Mouse (Mus musculus): Measurements from ENCODE around the gene Slc25a27.

Gene Slc25a27

DNA sequence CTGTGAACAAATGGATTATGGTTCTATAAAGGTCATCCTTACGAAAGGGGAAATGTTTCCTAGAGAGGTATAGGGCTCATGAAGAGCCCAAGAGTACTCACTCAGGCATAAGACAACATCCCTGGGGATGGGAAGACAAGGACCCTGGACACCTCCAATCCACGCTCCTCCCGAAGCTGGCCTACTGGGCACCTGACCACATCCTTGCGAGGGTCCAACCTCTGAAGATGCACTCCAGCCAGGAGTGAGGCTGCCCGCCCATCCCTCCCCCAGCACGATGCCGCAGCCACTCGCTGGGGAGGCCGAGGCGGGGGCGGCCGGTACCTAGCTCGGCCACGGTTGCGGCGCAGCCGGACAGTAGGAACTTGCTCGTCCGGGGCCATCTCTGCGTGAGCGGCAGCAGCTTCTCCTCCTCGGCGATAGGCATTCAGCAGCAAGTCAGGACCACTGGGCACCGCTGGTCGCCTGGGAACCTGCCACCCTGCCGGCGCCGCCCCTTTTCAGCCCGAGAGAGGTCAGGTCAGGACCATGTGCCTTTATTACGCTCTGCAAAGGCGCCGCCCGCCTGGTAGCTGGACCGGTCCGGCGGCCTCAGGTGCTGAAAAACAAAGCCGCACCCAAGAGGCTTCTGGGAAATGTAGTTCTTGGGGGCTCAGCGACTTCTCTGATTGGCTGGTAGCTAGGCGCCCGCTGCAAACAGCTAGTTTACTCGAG is at the start of gene Slc25a27:
Slc25a27 (minus strand) TSS at position 639 of the 714 bp plus-strand sequence.
- DNase-seq (ENCODE audit: low read depth): peak; percentile 73

DNA sequence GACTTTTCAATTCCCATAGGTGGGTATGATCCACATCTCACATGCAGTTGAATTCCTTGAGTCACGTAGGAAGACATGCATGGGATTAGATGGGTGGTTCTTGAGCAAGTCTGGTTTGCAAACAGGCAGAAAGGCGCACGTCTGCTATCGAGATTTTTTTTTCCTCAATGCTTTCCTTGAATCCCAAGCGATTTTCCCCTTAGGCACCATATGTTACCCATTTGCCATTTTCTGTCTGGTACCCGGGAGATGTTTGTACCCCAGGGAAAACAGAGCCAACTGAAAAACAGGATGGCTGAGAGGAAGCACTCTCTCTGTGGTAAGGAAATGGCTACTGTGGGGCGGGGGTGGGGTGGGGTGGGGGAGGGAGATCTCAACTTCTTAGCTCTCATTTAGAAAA is 49.6 kb upstream of the Slc25a27 start:
- DNase-seq (ENCODE audit: low read depth): no peak

DNA sequence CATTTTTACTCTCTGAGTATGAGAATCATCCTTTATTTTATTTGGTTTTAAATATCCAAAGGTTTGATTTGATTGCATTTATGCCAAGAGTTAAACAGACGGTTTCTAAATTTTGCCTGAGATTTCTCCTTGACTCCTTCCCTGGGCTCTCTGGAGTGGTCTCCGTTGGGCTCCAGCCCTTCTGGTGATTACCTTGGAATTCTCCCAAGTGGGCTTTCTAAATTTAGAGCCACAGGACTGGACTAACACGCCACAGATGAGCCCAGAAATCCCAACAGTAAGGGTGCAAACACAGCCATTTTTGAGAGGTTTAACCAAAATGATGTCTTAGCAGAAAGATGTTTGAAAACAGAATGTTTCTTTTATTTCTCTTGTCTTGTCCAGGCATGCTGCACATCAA is 47.2 kb upstream of the Slc25a27 start:
- no peak for DNase-seq (ENCODE audit: low read depth)

DNA sequence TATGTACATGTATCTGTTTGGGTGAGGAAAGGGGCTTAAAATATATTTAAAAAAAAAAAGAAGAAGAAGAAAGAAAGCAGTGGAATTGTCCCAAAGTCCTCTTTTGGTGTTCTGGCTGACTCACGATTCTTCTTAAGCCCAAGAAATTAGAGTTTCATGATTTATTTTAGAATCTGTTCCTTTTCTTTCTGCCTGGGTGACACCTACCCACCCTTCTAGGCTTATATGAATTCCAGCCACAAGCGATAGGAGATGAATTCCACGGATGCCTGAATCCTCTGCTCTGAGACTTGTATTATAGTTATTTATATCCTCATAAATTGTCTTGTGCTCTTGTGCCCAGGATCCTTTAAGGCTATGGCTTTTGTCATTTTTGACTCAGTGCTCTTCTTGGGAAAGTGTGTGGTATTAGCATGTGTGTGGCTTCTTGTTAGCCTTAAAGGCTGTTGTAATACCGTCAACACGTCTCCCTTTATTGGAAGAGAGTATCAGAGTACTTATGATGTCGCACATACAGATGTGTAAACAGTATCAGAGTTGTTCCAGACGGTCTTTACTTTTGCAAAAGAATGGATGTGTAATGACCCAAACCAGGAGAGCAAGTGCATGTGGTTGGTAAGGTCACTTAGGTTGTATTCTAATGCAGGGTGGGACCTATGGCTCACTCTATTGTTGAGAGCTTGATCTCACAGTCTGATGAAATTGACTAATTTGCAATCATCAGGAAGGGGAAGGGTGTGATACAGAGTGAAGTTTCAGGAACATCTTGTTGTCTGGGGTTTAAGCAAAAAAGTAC is 44.7 kb upstream of the Slc25a27 start:
- no peak for DNase-seq (ENCODE audit: low read depth)

DNA sequence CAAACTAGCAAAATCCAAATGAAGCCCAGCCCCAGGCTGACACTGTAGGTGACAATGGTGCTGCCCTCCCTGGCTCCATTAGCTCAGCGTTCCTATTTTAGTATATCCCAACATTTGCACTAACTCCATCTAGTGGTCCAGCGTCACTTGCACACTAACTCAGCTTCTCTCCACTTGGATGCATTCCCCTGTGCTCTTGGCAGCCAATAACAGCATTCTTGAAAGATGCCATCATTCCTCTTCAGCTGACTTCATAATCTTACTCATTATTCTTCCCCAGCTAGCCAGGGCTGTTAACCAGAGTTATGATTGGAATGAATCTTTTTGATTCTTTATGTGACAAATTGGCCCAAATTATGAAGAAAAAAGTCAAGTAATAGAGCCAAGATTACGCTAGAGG is 40.2 kb upstream of the Slc25a27 start:
- no peak for DNase-seq (ENCODE audit: low read depth)

DNA sequence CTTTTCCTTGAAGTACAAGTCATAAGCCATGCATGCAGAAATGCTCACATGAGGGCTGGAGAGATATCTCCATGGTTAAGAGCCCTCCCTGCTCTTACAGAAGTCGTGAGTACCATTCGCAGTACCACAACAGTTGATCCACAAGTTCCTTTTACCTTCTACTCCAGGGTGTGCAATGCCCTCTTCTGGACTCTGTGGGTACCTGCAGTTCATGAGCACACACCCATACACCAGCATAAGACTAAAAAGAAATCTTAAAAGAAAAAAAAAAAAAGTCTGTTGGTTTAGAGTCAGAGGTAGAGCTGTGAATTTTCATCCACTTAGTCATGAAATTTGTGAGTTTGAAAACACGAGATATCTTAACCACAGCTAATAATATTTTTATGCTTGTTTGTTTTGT is 39.7 kb upstream of the Slc25a27 start:
- DNase-seq (ENCODE audit: low read depth): no peak

DNA sequence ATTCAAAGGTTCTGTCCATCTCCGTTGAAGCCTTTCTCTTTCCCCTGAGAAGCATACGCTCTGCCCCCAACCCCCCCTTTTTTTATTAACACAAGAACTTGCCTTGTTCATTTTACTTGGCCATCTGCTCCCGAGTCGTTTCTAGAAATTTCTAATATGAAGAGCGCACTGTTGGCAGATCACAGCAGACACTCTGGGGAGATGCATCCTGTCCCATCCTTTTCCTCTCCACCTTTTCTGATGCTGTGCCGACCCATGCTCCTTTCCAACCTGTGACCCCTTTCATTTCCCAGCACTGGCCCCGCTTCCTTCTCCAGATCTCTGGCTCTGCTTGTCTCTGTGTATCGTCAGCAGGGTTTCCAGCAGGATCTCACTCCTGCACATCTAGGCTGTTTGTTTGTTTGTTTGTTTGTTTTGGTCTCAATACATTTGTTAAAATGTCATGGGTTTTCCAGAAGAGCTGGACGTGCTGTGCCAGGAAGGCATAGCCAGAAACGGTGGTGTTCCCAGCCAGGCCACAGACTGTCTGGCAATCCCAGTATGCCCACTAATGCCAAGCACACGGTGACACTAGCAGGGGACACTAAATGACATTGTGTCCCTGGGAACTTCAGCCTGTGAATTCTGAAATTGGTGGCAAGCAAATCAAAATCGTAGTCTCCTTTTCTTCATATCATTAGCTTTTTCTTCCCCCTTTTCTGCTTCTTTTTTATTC is 37.4 kb upstream of the Slc25a27 start:
- no peak for DNase-seq (ENCODE audit: low read depth)

DNA sequence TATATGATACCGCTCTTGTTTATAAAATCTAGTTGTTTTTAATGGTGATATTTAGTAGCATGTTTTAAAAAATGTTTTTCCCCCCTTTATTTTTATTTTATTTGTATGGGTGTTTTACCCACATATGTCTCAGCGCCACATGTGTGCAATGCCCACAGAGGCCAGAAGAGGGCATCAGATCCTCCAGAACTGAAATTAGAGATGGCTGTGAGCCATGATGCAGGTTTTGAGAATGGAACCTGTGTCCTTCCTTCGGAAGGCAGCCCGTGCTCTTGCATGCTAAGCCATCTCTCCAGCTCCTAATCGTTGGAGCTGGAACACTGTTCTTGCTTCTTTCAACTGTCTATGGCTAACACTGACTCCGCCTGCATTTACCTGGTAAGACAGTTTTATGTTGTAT is 34.0 kb upstream of the Slc25a27 start:
- peak; percentile 13 for DNase-seq (ENCODE audit: low read depth)

GRCm38 (mm10) chr17:43698997-43699649 is 32.1 kb upstream of the Slc25a27 start:
- peak; percentile 43 for DNase-seq (ENCODE audit: low read depth)

DNA sequence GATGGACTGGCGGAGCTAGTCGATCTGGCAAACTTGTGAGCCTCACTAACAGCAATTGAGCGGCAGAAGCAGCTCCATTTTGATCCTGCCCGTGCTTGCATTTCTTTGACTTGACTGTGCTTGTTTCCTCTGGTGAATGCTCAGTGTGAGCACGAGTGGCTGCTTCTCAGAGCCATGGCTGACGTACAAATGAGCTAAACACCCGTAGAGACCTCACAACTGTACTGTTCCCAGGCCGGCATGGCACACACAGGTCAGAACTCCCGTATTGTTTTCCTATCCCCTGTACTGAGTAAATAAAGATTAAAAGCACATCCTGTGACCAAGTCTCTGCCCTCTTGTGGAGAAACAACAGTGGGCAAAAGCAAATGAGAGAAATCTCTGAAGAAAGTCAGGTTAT is 22.6 kb upstream of the Slc25a27 start:
- DNase-seq (ENCODE audit: low read depth): no peak

- DNase-seq (ENCODE audit: low read depth): no peak
Observed at GRCm38 (mm10) chr17:43684638-43685037, 17.6 kb upstream of the Slc25a27 start.

GRCm38 (mm10) chr17:43684086-43684485 is 17.1 kb upstream of the Slc25a27 start:
- no peak for DNase-seq (ENCODE audit: low read depth)

- no peak for DNase-seq (ENCODE audit: low read depth)
Observed at GRCm38 (mm10) chr17:43677317-43677716, 10.3 kb upstream of the Slc25a27 start.

GRCm38 (mm10) chr17:43676241-43676640 is 9.2 kb upstream of the Slc25a27 start:
- DNase-seq (ENCODE audit: low read depth): no peak

GRCm38 (mm10) chr17:43675228-43675627 is 8.2 kb upstream of the Slc25a27 start:
- no peak for DNase-seq (ENCODE audit: low read depth)

DNA sequence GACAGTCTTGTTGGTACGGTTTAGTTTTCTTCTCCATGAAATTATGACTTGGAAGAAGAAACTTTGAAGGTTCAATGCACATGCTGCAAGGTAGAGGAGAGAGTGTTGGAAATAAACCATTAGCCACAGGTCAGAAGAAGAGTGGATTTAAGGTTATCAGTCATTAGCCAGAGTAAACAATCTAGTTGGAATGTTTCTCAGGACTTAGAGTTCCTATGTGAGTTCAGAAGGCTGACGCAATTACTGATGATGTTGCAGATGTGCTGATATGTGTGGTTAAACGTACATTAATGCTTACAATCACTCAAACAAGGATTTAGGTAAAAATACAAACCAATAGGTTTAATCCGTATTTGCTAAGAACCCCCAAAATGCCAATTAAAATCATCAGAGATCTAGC is 4.9 kb upstream of the Slc25a27 start:
- DNase-seq (ENCODE audit: low read depth): no peak

GRCm38 (mm10) chr17:43669145-43669695 is 2.2 kb upstream of the Slc25a27 start:
- no peak for DNase-seq (ENCODE audit: low read depth)

- DNase-seq (ENCODE audit: low read depth): no peak
Observed at GRCm38 (mm10) chr17:43667290-43667843, 353 bp upstream of the Slc25a27 start, which contains the start of gene Cyp39a1. TSS of gene Cyp39a1 (plus strand) at chr17:43667425.

DNA sequence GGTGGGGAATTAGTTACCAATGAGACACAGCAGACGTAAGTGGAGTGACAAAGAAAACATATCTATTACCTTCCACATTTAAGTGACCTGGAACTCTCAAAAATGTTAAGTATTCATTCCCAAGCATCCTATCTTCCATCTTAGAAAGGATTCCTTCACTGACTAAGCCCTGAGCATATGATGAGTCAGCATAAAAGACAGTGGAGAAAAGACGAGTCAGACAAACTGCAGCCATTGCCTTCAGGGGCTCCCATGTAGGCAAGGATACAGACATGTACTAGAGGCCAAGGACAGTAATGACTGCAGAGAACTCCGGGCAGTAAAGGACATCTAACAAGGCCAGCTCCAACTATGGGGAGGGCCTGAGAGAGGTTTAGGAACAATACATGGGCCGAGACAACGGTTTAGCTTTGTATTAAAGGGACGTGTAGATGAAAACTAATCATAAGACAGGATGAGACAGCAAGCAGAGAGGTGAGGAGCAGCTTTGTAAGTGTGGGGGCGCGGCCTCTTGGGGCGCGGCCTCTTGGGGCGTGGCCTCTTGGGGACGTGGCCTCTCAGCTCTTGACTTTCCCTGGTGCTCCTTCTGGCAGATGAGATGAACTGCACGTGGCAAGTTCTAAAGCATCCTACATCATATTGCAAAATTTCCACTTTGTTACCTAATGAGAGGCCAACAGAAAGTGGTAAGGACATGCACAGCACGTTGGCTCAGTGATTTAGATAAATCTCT is 15.5 kb downstream of the Slc25a27 start:
- DNase-seq (ENCODE audit: low read depth): no peak

DNA sequence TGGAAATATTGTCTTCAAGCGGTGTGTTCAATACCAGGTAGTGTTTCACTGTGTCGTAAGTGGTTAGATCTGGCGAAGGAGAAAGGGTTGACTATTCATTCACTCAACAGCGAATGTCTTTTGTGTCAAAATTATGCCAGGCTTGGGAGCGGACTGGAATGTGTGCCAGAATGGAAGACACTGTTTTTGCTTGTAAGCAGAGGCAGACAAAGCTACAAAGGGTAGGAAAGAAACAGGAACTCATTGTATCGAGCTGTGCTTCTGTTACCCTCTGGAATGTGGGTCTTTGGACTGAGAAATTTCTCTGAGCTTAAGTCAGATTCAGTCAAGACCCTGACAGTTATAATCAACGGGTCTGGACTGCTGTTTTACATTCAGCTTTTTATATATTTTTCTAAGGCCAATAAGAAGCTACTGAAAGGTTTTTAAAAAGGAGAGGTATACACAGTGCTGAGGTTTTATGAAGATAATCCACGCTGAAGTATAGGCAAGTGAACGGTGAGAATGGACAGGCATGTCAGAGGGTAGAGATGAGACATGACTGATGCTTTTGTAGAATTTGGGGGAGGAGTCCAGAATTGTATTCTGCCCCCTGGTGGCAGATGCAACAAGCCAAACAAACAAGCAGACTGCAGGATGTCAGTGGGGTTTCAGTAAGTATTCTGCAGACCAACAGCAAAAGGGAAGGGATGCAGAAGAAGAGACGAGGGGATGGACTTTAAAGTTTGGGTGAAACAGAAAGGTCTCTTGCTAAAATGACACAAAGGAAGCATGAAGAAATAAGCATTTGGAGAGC is 17.2 kb downstream of the Slc25a27 start:
- no peak for DNase-seq (ENCODE audit: low read depth)

Measured in c-Kit-positive CD71-positive TER-119-negative erythroid progenitor cells, embryonic 14.5 days (primary cell).